Mouse (Mus musculus) spleen, postnatal 36 days (tissue): ENCODE results near the gene Atp2c2.
A peak's percentile ranks its signal among the peaks of the same experiment; 100 is the strongest.

Experiments used
- DNase-seq, 2 experiments: peaks; one replicate each; pipeline ENCODE4 v3.0.0; 2022; ENCODE audit warnings: low spot score in 2 of 2, mixed read lengths in 1 of 2

Atp2c2 gene

GRCm38 (mm10) chr8:119742409-119742808 lies 42.6 kb downstream of the Atp2c2 start:
- no peak for DNase-seq

GRCm38 (mm10) chr8:119743291-119744026 lies 43.6 kb downstream of the Atp2c2 start:
- DNase-seq, result peak in 1 of 2 experiments; percentile 21

- no peak for DNase-seq
Observed at GRCm38 (mm10) chr8:119744604-119745003, 44.8 kb downstream of the Atp2c2 start.

GRCm38 (mm10) chr8:119755238-119756146 lies 55.7 kb downstream of the Atp2c2 start:
- DNase-seq, result no peak

- no peak for DNase-seq
Observed at GRCm38 (mm10) chr8:119756147-119756461, 56.3 kb downstream of the Atp2c2 start.

GRCm38 (mm10) chr8:119756538-119756937 lies 56.7 kb downstream of the Atp2c2 start:
- DNase-seq, result no peak

GRCm38 (mm10) chr8:119761692-119762091 lies 61.9 kb downstream of the Atp2c2 start:
- no peak for DNase-seq

- DNase-seq, result no peak
Observed at GRCm38 (mm10) chr8:119762226-119763220, 62.7 kb downstream of the Atp2c2 start.

GRCm38 (mm10) chr8:119765311-119765710 lies 65.5 kb downstream of the Atp2c2 start:
- DNase-seq, result no peak

GRCm38 (mm10) chr8:119765761-119766444 lies 66.1 kb downstream of the Atp2c2 start:
- no peak for DNase-seq

- no peak for DNase-seq
Observed at GRCm38 (mm10) chr8:119776668-119777245, 76.9 kb downstream of the Atp2c2 start.

- no peak for DNase-seq
Observed at GRCm38 (mm10) chr8:119777765-119778164, 78.0 kb downstream of the Atp2c2 start.

- peak; percentile 98 for DNase-seq
Observed at GRCm38 (mm10) chr8:119778263-119778662, 78.5 kb downstream of the Atp2c2 start, which contains the start of gene Tldc1. Gene Tldc1, minus strand, starts transcription at chr8:119778416.

GRCm38 (mm10) chr8:119779013-119779737 lies 79.4 kb downstream of the Atp2c2 start:
- DNase-seq, result peak; percentile 77 to 81

GRCm38 (mm10) chr8:119780402-119781049 lies 80.7 kb downstream of the Atp2c2 start:
- no peak for DNase-seq

GRCm38 (mm10) chr8:119781086-119781840 lies 81.5 kb downstream of the Atp2c2 start:
- DNase-seq, result no peak

GRCm38 (mm10) chr8:119782715-119783114 lies 82.9 kb downstream of the Atp2c2 start:
- DNase-seq, result peak; percentile 68 to 80

- peak; percentile 46 to 51 for DNase-seq
Observed at GRCm38 (mm10) chr8:119783579-119783978, 83.8 kb downstream of the Atp2c2 start.
